Mouse (Mus musculus): ENCODE measurements at regions not wholly inside any gene's neighbourhood (a gene's known extent, or its start where the extent isn't known, plus 50 kb on each side); places are given as distances from the start of the nearest gene placed in this dataset.

DNA sequence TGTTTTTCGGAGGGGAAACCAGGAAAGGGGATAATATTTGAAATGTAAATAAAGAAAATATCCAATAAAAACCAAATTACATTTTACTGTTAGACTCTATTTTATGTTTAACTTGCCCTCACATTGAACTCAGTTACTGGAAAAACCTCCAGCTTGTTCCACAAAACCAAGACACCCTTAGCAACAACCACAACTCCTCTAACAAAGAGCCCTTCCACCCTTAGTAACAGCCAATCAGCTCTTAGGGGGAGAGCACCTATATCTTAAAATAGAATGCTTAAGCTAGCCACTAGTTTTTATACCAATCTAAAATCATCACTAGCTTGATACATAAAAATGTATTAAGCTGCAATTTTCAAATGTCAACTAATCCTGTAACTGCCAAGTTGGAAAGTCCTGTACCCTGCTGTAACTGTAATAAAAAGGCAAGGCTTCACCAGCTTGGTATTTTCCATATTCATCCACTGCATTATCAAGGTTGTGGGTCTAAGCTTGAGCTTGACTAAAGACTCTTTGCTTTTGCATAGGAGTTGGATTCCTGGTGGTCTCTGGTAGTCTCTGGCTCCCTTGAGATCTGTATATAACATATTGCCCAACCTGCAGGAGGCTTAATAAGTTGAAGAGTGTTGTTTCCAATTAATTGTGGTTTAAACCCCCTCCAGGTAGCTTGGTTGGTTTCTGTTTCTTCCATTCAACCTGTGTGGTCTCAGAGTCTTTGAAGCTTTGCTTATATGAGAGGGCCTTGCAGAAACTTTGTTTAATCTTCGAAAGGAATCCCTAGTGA lies 566.4 kb downstream of the Sema5a start:
- TF ChIP-seq CTCF (conservative IDR thresholded peaks at IDR 0.05; ENCODE audit: low read length) (no peak), POU5F1 (IDR thresholded peaks at IDR 0.05; ENCODE audit: borderline replicate concordance, low read length) (no peak)

Measured in E14TG2a.4 (cell line).